Mouse (Mus musculus) cerebellum, postnatal 10 days (tissue): ENCODE results near the gene G0s2.

Source experiments
- DNase-seq, 2 experiments: peaks; one replicate each; pipeline ENCODE4 v3.0.0; 2021; ENCODE audit warnings: mixed read lengths in 2 of 2

The G0s2 gene

GRCm38 (mm10) chr1:193272916-193273601, at the start of gene G0s2:
Gene G0s2, minus strand, starts transcription at chr1:193273217.
- DNase-seq, result peak; percentile 63 to 65

- DNase-seq, result no peak
These were observed 47.4 kb upstream of the G0s2 start for GRCm38 (mm10) chr1:193320398-193320797.

GRCm38 (mm10) chr1:193319721-193320120, 46.7 kb upstream of the G0s2 start:
- DNase-seq, result no peak

- DNase-seq, result peak; percentile 92 to 96
These were observed 44.1 kb upstream of the G0s2 start for GRCm38 (mm10) chr1:193317159-193317559.

GRCm38 (mm10) chr1:193316358-193316750, 43.3 kb upstream of the G0s2 start:
- DNase-seq, result no peak

- DNase-seq, result peak; percentile 95 to 97
These were observed 42.8 kb upstream of the G0s2 start for GRCm38 (mm10) chr1:193315705-193316357.

GRCm38 (mm10) chr1:193311596-193311995, 38.6 kb upstream of the G0s2 start:
- DNase-seq, result no peak

GRCm38 (mm10) chr1:193310519-193311085, 37.6 kb upstream of the G0s2 start:
- DNase-seq, result no peak

- DNase-seq, result no peak
These were observed 36.9 kb upstream of the G0s2 start for GRCm38 (mm10) chr1:193309785-193310518.

- DNase-seq, result no peak
These were observed 33.8 kb upstream of the G0s2 start for GRCm38 (mm10) chr1:193306832-193307231.

GRCm38 (mm10) chr1:193305386-193305785, 32.4 kb upstream of the G0s2 start:
- DNase-seq, result peak; percentile 79 to 83

- no peak for DNase-seq
These were observed 30.1 kb upstream of the G0s2 start for GRCm38 (mm10) chr1:193303096-193303495.

GRCm38 (mm10) chr1:193302093-193302405, 29.0 kb upstream of the G0s2 start:
- no peak for DNase-seq

GRCm38 (mm10) chr1:193301216-193302092, 28.4 kb upstream of the G0s2 start:
- DNase-seq, result peak in 1 of 2 experiments; percentile 31

- no peak for DNase-seq
These were observed 27.0 kb upstream of the G0s2 start for GRCm38 (mm10) chr1:193299995-193300394.

- peak in 1 of 2 experiments; percentile 28 for DNase-seq
These were observed 25.2 kb upstream of the G0s2 start for GRCm38 (mm10) chr1:193298141-193298765.

GRCm38 (mm10) chr1:193295920-193296319, 22.9 kb upstream of the G0s2 start:
- DNase-seq, result no peak

GRCm38 (mm10) chr1:193293926-193294325, 20.9 kb upstream of the G0s2 start:
- no peak for DNase-seq

GRCm38 (mm10) chr1:193293039-193293438, 20.0 kb upstream of the G0s2 start:
- no peak for DNase-seq

- no peak for DNase-seq
These were observed 17.7 kb upstream of the G0s2 start for GRCm38 (mm10) chr1:193290686-193291085.

- DNase-seq, result no peak
These were observed 16.9 kb upstream of the G0s2 start for GRCm38 (mm10) chr1:193289914-193290313.

GRCm38 (mm10) chr1:193289076-193289475, 16.1 kb upstream of the G0s2 start:
- no peak for DNase-seq
